Mouse (Mus musculus) cerebellum, adult 2 months (tissue): ENCODE data around the gene Gm28053.

Source experiments
- CTCF ChIP-seq: fragments of 200-500 bp; IDR thresholded peaks from 2 replicates; pipeline ENCODE4 v1.5.1; 2011; ENCODE audit warnings: low read depth, mild to moderate bottlenecking, control low read depth, low read length, moderate library complexity, borderline replicate concordance; ENCODE audit not compliant: insufficient read depth
- POLR2A ChIP-seq: fragments of 200-500 bp; IDR thresholded peaks from 2 replicates; pipeline ENCODE4 v1.6.1; 2011; ENCODE audit warnings: low read length, control low read depth, borderline replicate concordance; ENCODE audit not compliant: insufficient read depth

- no peak for TF ChIP-seq POLR2A
- no peak for TF ChIP-seq CTCF
These were observed 20.1 kb upstream of the Gm28053 start for GRCm38 (mm10) chr6:48698066-48698856.
